Mouse (Mus musculus) lung, adult 2 months (tissue): ENCODE data around the gene Trat1. TPM values are rescaled to one million over a fixed set of nuclear protein-coding genes. Genes with fewer than 3 reads are reported as not detected.

ENCODE experiments used
- DNase-seq: peaks from one replicate; pipeline ENCODE4 v3.0.0; 2022
- H3K4me1 ChIP-seq: fragments of 200-500 bp; 2 replicates; pipeline ENCODE4 v1.6.1; 2011; ENCODE audit warnings: low read length; ENCODE audit not compliant: control insufficient read depth, insufficient read depth
- H3K4me3 ChIP-seq: fragments of 200-500 bp; replicated peaks from 2 replicates; pipeline ENCODE3; 2011; ENCODE audit warnings: low read depth, mild to moderate bottlenecking, control low read depth, low read length; ENCODE audit errors: extremely low read depth
- CTCF ChIP-seq: fragments of 200-500 bp; IDR thresholded peaks from 2 replicates; pipeline ENCODE4 v1.5.1; 2011; ENCODE audit warnings: mild to moderate bottlenecking, low read length, control low read depth; ENCODE audit not compliant: insufficient read depth
- POLR2A ChIP-seq: fragments of 200-500 bp; IDR thresholded peaks from 2 replicates; pipeline ENCODE4 v1.6.1; 2011; ENCODE audit warnings: low read depth, mild to moderate bottlenecking, control low read depth, low read length, borderline replicate concordance; ENCODE audit errors: extremely low read depth
- WGBS: fragments of 180-500 bp; shearing (Covaris S2); methylation state at CpG from one replicate; pipeline ENCODE4 v1.1.7; 2018; 5-methylcytosine and 5-hydroxymethylcytosine counted together
- polyA plus RNA-seq: library from polyadenylated mRNA; depleted of rRNA; stranded (reverse); fragments of >200 nt; gene quantifications from 2 replicates; pipeline ENCODE4 v1.2.3, GENCODE M21; 2012; rRNA removed

Gene Trat1
- polyA plus RNA-seq, 1 experiment: 0.30 TPM

DNA sequence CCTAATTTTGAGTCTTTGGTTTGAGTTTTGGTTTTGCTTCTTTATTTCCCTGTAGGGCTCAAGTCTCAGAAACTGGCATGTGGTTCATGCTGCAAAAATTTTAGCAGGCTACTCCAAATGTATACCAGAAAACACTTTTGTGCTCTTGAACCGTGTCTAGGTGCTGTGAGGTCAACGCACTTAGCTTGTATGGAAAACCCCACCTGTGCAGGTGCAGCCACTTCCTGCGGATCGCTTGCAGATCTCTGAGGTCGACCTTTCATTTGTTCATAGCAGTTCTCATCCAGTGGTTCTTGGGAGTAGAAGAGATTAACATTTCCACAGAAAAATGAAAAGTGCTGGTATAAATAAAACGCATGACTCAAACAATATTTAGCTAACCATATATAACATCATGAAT, 31.8 kb downstream of the Trat1 start:
- TF ChIP-seq CTCF (no peak), POLR2A (no peak)
- no peaks in the 10 kb centered on the region for H3K4me1 ChIP-seq
- no peak overlapping the region for H3K4me3 ChIP-seq
- 66% methylated on average over 6 of the region's 6 CpGs for WGBS
- no peak for DNase-seq

DNA sequence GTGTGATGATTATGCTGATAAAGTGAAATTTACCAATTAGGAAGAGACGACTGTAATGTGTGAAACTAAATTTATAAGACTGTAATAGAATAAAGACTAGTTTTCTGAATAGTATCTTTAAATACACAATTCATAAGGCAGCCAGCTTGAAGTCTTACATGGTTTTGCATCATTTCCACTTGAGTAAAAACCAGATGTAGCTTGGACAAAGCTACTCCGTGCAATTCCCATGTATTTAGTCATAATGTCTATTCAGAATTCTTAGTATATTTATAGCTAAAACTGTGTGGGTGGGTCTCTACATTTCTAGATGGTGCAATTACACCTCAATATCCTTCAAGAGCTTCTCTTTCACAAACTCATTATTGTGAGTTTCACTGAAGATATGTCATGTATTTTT, 33.4 kb downstream of the Trat1 start:
- Histone ChIP-seq H3K4me1 (no peaks in the 10 kb centered on the region), H3K4me3 (no peak overlapping the region)
- TF ChIP-seq CTCF: no peak
- TF ChIP-seq POLR2A: no peak
- DNase-seq: no peak
- 70% methylated on average over 2 of the region's 2 CpGs for WGBS

DNA sequence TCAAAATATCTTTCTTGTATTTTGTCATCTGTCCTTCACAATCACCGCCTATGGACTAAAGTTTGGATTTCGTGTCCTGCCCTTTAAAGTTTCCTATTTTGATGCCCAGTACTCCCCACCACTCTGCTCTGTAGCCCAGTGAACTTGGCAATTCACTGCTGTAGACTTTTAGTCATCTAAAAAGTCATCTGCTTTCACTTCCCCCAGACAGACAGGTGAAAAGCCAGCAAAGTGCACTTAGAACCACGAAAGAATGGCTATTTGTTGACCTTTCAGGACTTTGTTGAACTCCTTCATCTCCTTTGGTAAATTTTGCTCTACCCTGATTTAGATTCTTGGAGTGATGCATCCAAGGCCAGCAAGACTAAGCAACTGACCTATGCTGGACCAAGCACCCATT, 34.9 kb downstream of the Trat1 start:
- DNase-seq: no peak
- Histone ChIP-seq H3K4me3 (no peak overlapping the region), H3K4me1 (no peaks in the 10 kb centered on the region)
- 74% methylated on average over 3 of the region's 3 CpGs for WGBS
- TF ChIP-seq CTCF (no peak), POLR2A (no peak)

DNA sequence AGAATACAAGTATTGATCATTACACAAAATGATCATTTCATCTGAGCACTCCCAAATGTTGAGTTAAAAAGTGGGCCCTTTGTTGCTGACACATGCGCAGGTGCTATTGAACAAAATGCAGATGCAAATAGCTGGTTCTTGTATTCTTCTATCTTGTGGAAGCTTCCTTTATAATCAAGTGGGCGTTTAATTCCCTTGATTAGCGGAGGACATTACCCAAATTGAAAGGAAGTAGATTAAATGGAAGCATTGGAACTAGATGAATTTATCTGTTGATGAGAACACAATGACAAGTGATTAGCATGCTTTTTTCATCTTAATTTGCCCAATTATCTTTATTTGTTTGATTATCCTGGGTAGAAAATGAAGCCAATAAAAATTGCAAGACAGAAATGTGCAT, 51.6 kb downstream of the Trat1 start:
- H3K4me3 ChIP-seq: no peak overlapping the region
- no peaks in the 10 kb centered on the region for H3K4me1 ChIP-seq
- no peak for DNase-seq
- TF ChIP-seq POLR2A (no peak), CTCF (no peak)
- 92% methylated on average over 3 of the region's 3 CpGs for WGBS

DNA sequence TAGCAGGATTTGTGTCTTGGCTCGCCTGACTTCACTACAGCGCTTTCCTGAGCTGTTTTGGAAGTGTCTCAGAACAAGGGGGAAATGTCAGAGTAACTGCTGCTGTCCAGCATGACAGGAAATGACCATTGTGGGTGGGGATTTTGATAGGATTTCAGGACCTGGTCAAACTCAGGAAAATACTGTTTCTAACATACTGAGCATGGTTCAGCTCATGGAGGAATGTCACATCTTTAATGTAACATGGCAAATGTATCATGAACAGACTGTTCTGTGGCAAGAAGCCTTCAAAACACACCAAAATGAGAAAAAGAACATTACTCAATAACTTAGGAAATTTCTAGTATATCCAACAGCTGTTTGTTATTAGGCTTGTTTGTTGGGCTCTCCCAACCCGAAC, 52.1 kb downstream of the Trat1 start:
- no peak for DNase-seq
- H3K4me3 ChIP-seq: no peak overlapping the region
- TF ChIP-seq CTCF (no peak), POLR2A (no peak)
- H3K4me1 ChIP-seq: no peaks in the 10 kb centered on the region
- 50% methylated on average over 3 of the region's 3 CpGs for WGBS

DNA sequence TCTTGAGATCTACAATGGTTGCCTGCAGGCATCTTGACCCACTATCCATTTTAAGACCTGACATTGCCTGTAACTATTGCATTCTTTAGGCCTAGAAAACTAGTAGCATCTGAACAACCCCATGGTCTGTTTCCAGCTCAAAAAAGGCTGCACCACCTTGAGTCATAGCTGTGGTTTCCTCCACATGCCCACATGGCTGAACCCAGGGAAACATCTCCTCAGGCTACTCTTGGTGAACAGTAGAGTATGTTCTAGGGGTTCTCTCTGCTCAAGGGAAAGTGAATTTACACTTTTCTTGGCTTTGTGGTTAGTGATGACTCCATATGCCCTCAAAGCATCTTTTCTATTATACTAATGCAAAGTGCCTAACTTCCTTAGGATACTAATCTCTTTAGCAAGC, 55.5 kb downstream of the Trat1 start:
- Histone ChIP-seq H3K4me1 (no peaks in the 10 kb centered on the region), H3K4me3 (no peak overlapping the region)
- DNase-seq: no peak
- TF ChIP-seq CTCF (no peak), POLR2A (no peak)

DNA sequence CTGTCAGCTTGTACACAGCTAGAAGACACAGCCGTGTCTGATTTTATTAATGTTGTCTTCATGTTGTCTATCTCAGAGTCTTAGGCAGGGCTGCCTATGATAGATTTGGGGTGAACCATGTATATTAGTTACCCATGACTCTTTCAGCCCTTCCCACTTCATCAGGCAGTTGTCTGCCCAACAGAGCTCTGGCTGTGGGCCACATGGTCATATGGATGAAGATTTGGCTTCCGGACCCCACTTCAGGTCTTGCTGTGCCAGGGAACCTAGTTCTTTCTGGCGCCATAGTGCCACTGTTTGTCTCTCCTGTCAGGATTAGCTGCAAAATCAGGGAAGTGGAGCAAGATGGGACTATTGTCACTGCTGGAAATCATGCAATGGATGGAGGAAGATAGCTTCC, 69.9 kb downstream of the Trat1 start:
- TF ChIP-seq CTCF (no peak), POLR2A (no peak)
- H3K4me3 ChIP-seq: no peak overlapping the region
- no peaks in the 10 kb centered on the region for H3K4me1 ChIP-seq
- WGBS: 87% methylated on average over 3 of the region's 3 CpGs
- DNase-seq: no peak

Other genes starting within 250 kb of the Trat1 start
- gene Retnlb, start 44.8 kb upstream of the Trat1 start, polyA plus RNA-seq: not detected in 2 replicates
- 105 and 219 TPM in 2 replicates for gene Retnla, start 70.5 kb upstream of the Trat1 start, polyA plus RNA-seq
- 10.2 and 46.2 TPM in 2 replicates for gene Retnlg, start 100.6 kb upstream of the Trat1 start, polyA plus RNA-seq
- gene Dzip3, start 222.1 kb upstream of the Trat1 start, polyA plus RNA-seq: 1.8 and 2.3 TPM in 2 replicates
- 0.19 and 0.69 TPM in 2 replicates for gene Cip2a, start 222.2 kb upstream of the Trat1 start, polyA plus RNA-seq